Mouse (Mus musculus) liver, embryonic 12.5 days (tissue): ENCODE measurements around the gene Sox6. TPM values are rescaled to one million over a fixed set of nuclear protein-coding genes. Genes with fewer than 3 reads are reported as not detected.

Source experiments
- ATAC-seq: fragments of 200-750 bp; cut with Nextera tagmentation; 2 replicates; pipeline ENCODE4 v1.8.0; 2017; ENCODE audit warnings: moderate number of reproducible peaks, mild to moderate bottlenecking, moderate library complexity
- H3K27ac ChIP-seq: fragments of 300-500 bp; sonication (generic); 2 replicates; pipeline ENCODE4 v1.5.1; 2016; ENCODE audit warnings: mild to moderate bottlenecking
- H3K27me3 ChIP-seq: fragments of 300-500 bp; sonication (generic); replicated peaks from 2 replicates; pipeline ENCODE4 v1.6.1; 2016; ENCODE audit warnings: mild to moderate bottlenecking, moderate library complexity
- H3K36me3 ChIP-seq: fragments of 300-500 bp; sonication (generic); 2 replicates; pipeline ENCODE4 v1.6.1; 2016; ENCODE audit warnings: mild to moderate bottlenecking, moderate library complexity
- H3K4me1 ChIP-seq: fragments of 300-500 bp; sonication (generic); 2 replicates; pipeline ENCODE4 v1.6.1; 2016
- H3K4me2 ChIP-seq: fragments of 300-500 bp; sonication (generic); 2 replicates; pipeline ENCODE4 v1.6.1; 2016; ENCODE audit warnings: mild to moderate bottlenecking, moderate library complexity
- H3K4me3 ChIP-seq: fragments of 300-500 bp; sonication (generic); 2 replicates; pipeline ENCODE4 v1.5.1; 2016; ENCODE audit warnings: mild to moderate bottlenecking, moderate library complexity
- H3K9ac ChIP-seq: fragments of 300-500 bp; sonication (generic); 2 replicates; pipeline ENCODE4 v1.6.1; 2016; ENCODE audit warnings: mild to moderate bottlenecking, moderate library complexity
- H3K9me3 ChIP-seq: fragments of 300-500 bp; sonication (generic); replicated peaks from 2 replicates; pipeline ENCODE4 v1.6.1; 2016; ENCODE audit warnings: mild to moderate bottlenecking, moderate library complexity
- WGBS: fragments of 180-500 bp; shearing (Covaris S2); methylation state at CpG from one replicate; pipeline ENCODE4 v1.1.7; 2016; ENCODE audit not compliant: insufficient replicate concordance; 5-methylcytosine and 5-hydroxymethylcytosine counted together
- polyA plus RNA-seq: library from polyadenylated mRNA; unstranded; fragments of >200 nt; fragmentation: Nextera tagmentation; extraction: Ambion mirVana; gene quantifications from 2 replicates; pipeline ENCODE4 v1.2.1, GENCODE M21; 2016

Sox6 gene
- polyA plus RNA-seq, 1 experiment from 2014 or later = 61.1 TPM

GRCm38 (mm10) chr7:115844910-115845309 is 193.7 kb downstream of the Sox6 start:
- Histone ChIP-seq H3K9me3 (no peaks in the 10 kb centered on the region), H3K36me3 (no peaks in the 10 kb centered on the region), H3K4me3 (peak overlapping the region; percentile 66), H3K4me2 (peak overlapping the region; percentile 62), H3K9ac (peak overlapping the region; percentile 84), H3K27ac (peak overlapping the region; percentile 98), H3K4me1 (peaks cover 49% of the 10 kb centered on the region), H3K27me3 (no peaks in the 10 kb centered on the region)
- WGBS = 34% methylated on average over 3 of the region's 3 CpGs
- peak; percentile 83 for ATAC-seq

- H3K27ac ChIP-seq = peak overlapping the region; percentile 98
- H3K4me3 ChIP-seq = peak overlapping the region; percentile 66
- H3K4me1 ChIP-seq = peaks cover 53% of the 10 kb centered on the region
- H3K9ac ChIP-seq = peak overlapping the region; percentile 84
- peak overlapping the region; percentile 62 for H3K4me2 ChIP-seq
- no peaks in the 10 kb centered on the region for H3K36me3 ChIP-seq
- H3K27me3 ChIP-seq = no peaks in the 10 kb centered on the region
- no peaks in the 10 kb centered on the region for H3K9me3 ChIP-seq
- peak; percentile 76 for ATAC-seq
- WGBS = 53% methylated on average over 6 of the region's 6 CpGs
Measured at GRCm38 (mm10) chr7:115844431-115844830, 194.2 kb downstream of the Sox6 start.

GRCm38 (mm10) chr7:115842251-115842650 is 196.3 kb downstream of the Sox6 start:
- Histone ChIP-seq H3K9ac (peak overlapping the region; percentile 51), H3K27ac (peak overlapping the region; percentile 66; the same call in 1 of the 2 replicates), H3K36me3 (no peaks in the 10 kb centered on the region), H3K4me1 (peaks cover 57% of the 10 kb centered on the region), H3K4me3 (peak overlapping the region; percentile 42), H3K4me2 (peak overlapping the region; percentile 62), H3K27me3 (no peaks in the 10 kb centered on the region), H3K9me3 (no peaks in the 10 kb centered on the region)
- ATAC-seq = no peak

- H3K9me3 ChIP-seq = no peaks in the 10 kb centered on the region
- H3K27ac ChIP-seq = peak overlapping the region; percentile 60
- H3K27me3 ChIP-seq = no peaks in the 10 kb centered on the region
- ATAC-seq = peak; percentile 59
- peaks cover 61% of the 10 kb centered on the region for H3K4me1 ChIP-seq
- 23% methylated on average over 3 of the region's 3 CpGs for WGBS
- no peaks in the 10 kb centered on the region for H3K36me3 ChIP-seq
- H3K9ac ChIP-seq = peak overlapping the region; percentile 19
- H3K4me3 ChIP-seq = peak overlapping the region; percentile 29
- H3K4me2 ChIP-seq = peak overlapping the region; percentile 60
Measured at GRCm38 (mm10) chr7:115840613-115841012, 198.0 kb downstream of the Sox6 start.

GRCm38 (mm10) chr7:115835005-115835404 is 203.6 kb downstream of the Sox6 start:
- H3K36me3 ChIP-seq = peaks cover 17% of the 10 kb centered on the region
- no peaks in the 10 kb centered on the region for H3K9me3 ChIP-seq
- ATAC-seq = no peak
- H3K27me3 ChIP-seq = no peaks in the 10 kb centered on the region
- H3K4me1 ChIP-seq = peaks cover 87% of the 10 kb centered on the region
- H3K4me2 ChIP-seq = no peak overlapping the region
- no peak overlapping the region for H3K27ac ChIP-seq
- H3K4me3 ChIP-seq = no peak overlapping the region
- H3K9ac ChIP-seq = no peak overlapping the region
- 49% methylated on average over 3 of the region's 3 CpGs for WGBS

GRCm38 (mm10) chr7:115833701-115834100 is 204.9 kb downstream of the Sox6 start:
- no peak overlapping the region for H3K4me3 ChIP-seq
- no peaks in the 10 kb centered on the region for H3K9me3 ChIP-seq
- 72% methylated on average over 3 of the region's 3 CpGs for WGBS
- H3K4me1 ChIP-seq = peaks cover 89% of the 10 kb centered on the region
- no peak for ATAC-seq
- H3K36me3 ChIP-seq = peaks cover 21% of the 10 kb centered on the region
- H3K27me3 ChIP-seq = no peaks in the 10 kb centered on the region
- H3K9ac ChIP-seq = no peak overlapping the region
- no peak overlapping the region for H3K4me2 ChIP-seq
- 0 out of 2 replicates have a peak overlapping the region, but pooled peaks have one; percentile 36 for H3K27ac ChIP-seq

- Histone ChIP-seq H3K36me3 (peaks cover 41% of the 10 kb centered on the region), H3K4me1 (peaks cover 83% of the 10 kb centered on the region), H3K4me3 (peak overlapping the region; percentile 37), H3K27me3 (no peaks in the 10 kb centered on the region), H3K9me3 (no peaks in the 10 kb centered on the region), H3K27ac (peak overlapping the region; percentile 90), H3K4me2 (peak overlapping the region; percentile 67), H3K9ac (peak overlapping the region; percentile 63)
- 23% methylated on average over 11 of the region's 11 CpGs for WGBS
- ATAC-seq = peak; percentile 94
Measured at GRCm38 (mm10) chr7:115830938-115831873, 207.4 kb downstream of the Sox6 start.

- Histone ChIP-seq H3K27me3 (no peaks in the 10 kb centered on the region), H3K36me3 (peaks cover 45% of the 10 kb centered on the region), H3K9ac (peak overlapping the region; percentile 63), H3K4me3 (peak overlapping the region; percentile 37), H3K4me1 (peaks cover 78% of the 10 kb centered on the region), H3K27ac (peak overlapping the region; percentile 90), H3K9me3 (no peaks in the 10 kb centered on the region), H3K4me2 (peak overlapping the region; percentile 67)
- ATAC-seq = peak; percentile 6; the same call in 1 of the 2 replicates
- 67% methylated on average over 10 of the region's 10 CpGs for WGBS
Measured at GRCm38 (mm10) chr7:115830366-115830765, 208.2 kb downstream of the Sox6 start.

- H3K4me1 ChIP-seq = peaks cover 79% of the 10 kb centered on the region
- no peaks in the 10 kb centered on the region for H3K9me3 ChIP-seq
- WGBS = 72% methylated on average over 4 of the region's 4 CpGs
- H3K36me3 ChIP-seq = peaks cover 46% of the 10 kb centered on the region
- peak overlapping the region; percentile 67 for H3K4me2 ChIP-seq
- no peaks in the 10 kb centered on the region for H3K27me3 ChIP-seq
- ATAC-seq = no peak
- H3K27ac ChIP-seq = peak overlapping the region; percentile 90
- H3K9ac ChIP-seq = no peak overlapping the region; the same call in 1 of the 2 replicates
- no peak overlapping the region for H3K4me3 ChIP-seq
Measured at GRCm38 (mm10) chr7:115829756-115830155, 208.8 kb downstream of the Sox6 start.

- no peak overlapping the region for H3K9ac ChIP-seq
Measured at GRCm38 (mm10) chr7:115829260-115829659, 209.3 kb downstream of the Sox6 start.

GRCm38 (mm10) chr7:115825295-115825694 is 213.3 kb downstream of the Sox6 start:
- H3K4me2 ChIP-seq = no peak overlapping the region
- WGBS = 85% methylated on average over 3 of the region's 3 CpGs
- no peak for ATAC-seq
- no peaks in the 10 kb centered on the region for H3K9me3 ChIP-seq
- no peaks in the 10 kb centered on the region for H3K27me3 ChIP-seq
- H3K4me3 ChIP-seq = no peak overlapping the region
- peaks cover 59% of the 10 kb centered on the region for H3K36me3 ChIP-seq
- H3K27ac ChIP-seq = no peak overlapping the region
- peaks cover 41% of the 10 kb centered on the region for H3K4me1 ChIP-seq
- H3K9ac ChIP-seq = no peak overlapping the region

More at GRCm38 (mm10) chr7:115829260-115829659, 209.3 kb downstream of the Sox6 start:
- no peaks in the 10 kb centered on the region for H3K9me3 ChIP-seq
- no peak overlapping the region for H3K27ac ChIP-seq
- 80% methylated on average over 4 of the region's 4 CpGs for WGBS
- no peak overlapping the region for H3K4me3 ChIP-seq
- peaks cover 76% of the 10 kb centered on the region for H3K4me1 ChIP-seq
- H3K27me3 ChIP-seq = no peaks in the 10 kb centered on the region
- H3K36me3 ChIP-seq = peaks cover 45% of the 10 kb centered on the region
- ATAC-seq = no peak
- no peak overlapping the region for H3K4me2 ChIP-seq

GRCm38 (mm10) chr7:115824621-115825256 is 213.9 kb downstream of the Sox6 start:
- Histone ChIP-seq H3K9me3 (no peaks in the 10 kb centered on the region), H3K4me1 (peaks cover 35% of the 10 kb centered on the region)
- ATAC-seq = no peak

More at GRCm38 (mm10) chr7:115824621-115825256, 213.9 kb downstream of the Sox6 start:
- Histone ChIP-seq H3K27me3 (no peaks in the 10 kb centered on the region), H3K36me3 (peaks cover 53% of the 10 kb centered on the region), H3K4me2 (no peak overlapping the region), H3K9ac (no peak overlapping the region), H3K4me3 (no peak overlapping the region), H3K27ac (no peak overlapping the region)
- WGBS = 74% methylated on average over 8 of the region's 8 CpGs
